Mouse (Mus musculus): ENCODE measurements around the gene Olfm2.

DNA sequence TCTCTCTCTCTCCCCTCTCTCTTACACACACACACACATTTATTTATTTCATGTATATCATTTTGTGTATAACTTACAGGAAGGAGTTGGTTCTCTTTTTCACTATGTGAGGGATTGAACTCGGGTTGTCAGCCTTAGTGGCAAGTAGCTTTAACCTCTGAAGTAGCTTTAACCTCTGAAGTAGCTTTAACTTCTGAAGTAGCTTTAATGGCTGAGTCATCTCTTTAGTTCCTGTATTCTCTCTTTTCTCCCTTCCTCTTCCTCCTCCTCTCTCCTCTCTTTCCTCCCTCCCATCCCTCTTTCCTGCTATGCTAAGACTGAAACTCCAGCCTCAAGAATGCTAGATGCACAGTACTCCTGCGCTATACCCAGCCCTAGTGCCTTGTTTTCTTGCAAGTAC, 12.1 kb upstream of the Olfm2 start:
- TF ChIP-seq CTCF (IDR thresholded peaks at IDR 0.05; ENCODE audit: control insufficient read depth, insufficient read depth, insufficient read length) = no peak
- no peak for TF ChIP-seq MYOG (IDR thresholded peaks at IDR 0.05; ENCODE audit: control insufficient read depth, extremely low read depth, insufficient read length)

Data from C2C12 (cell line).